Mouse (Mus musculus): ENCODE data around the gene Tab1.
"Not testable (repeated sequence)": the region's sequence is repeated elsewhere in the genome, so short reads cannot be mapped to it uniquely, and the experiment has no call there.

Tab1 gene

GRCm38 (mm10) chr15:80105490-80106410 is 27.2 kb upstream of the Tab1 start:
- DNase-seq, result peak; percentile 64

- no peak for DNase-seq
These were observed 25.8 kb upstream of the Tab1 start for GRCm38 (mm10) chr15:80107143-80107542.

GRCm38 (mm10) chr15:80107575-80107974 is 25.4 kb upstream of the Tab1 start:
- DNase-seq, result no peak

- DNase-seq, result no peak
These were observed 21.5 kb upstream of the Tab1 start for GRCm38 (mm10) chr15:80111436-80111835.

GRCm38 (mm10) chr15:80112499-80112898 is 20.4 kb upstream of the Tab1 start:
- no peak for DNase-seq

GRCm38 (mm10) chr15:80114414-80114813 is 18.5 kb upstream of the Tab1 start:
- no peak for DNase-seq

- no peak for DNase-seq
These were observed 17.7 kb upstream of the Tab1 start for GRCm38 (mm10) chr15:80115256-80115655.

GRCm38 (mm10) chr15:80115866-80116794 is 16.8 kb upstream of the Tab1 start:
- DNase-seq, result no peak

GRCm38 (mm10) chr15:80117154-80117553 is 15.8 kb upstream of the Tab1 start:
- no peak for DNase-seq

- no peak for DNase-seq
These were observed 13.9 kb upstream of the Tab1 start for GRCm38 (mm10) chr15:80119076-80119475.

GRCm38 (mm10) chr15:80121721-80122325 is 11.1 kb upstream of the Tab1 start:
- DNase-seq, result no peak

- not testable (repeated sequence) for DNase-seq
These were observed 10.5 kb upstream of the Tab1 start for GRCm38 (mm10) chr15:80122431-80122830.

GRCm38 (mm10) chr15:80124651-80125050 is 8.3 kb upstream of the Tab1 start:
- no peak for DNase-seq

- no peak for DNase-seq
These were observed 5.7 kb upstream of the Tab1 start for GRCm38 (mm10) chr15:80127191-80127590.

GRCm38 (mm10) chr15:80129982-80130381 is 2.9 kb upstream of the Tab1 start:
- DNase-seq, result no peak

- no peak for DNase-seq
These were observed 2.2 kb upstream of the Tab1 start for GRCm38 (mm10) chr15:80130689-80131088.

- DNase-seq, result no peak
These were observed 1.5 kb upstream of the Tab1 start for GRCm38 (mm10) chr15:80131421-80131820.

GRCm38 (mm10) chr15:80132452-80132851 is 475 bp upstream of the Tab1 start:
- no peak for DNase-seq

GRCm38 (mm10) chr15:80133682-80134449 is 939 bp downstream of the Tab1 start:
- peak; percentile 65 for DNase-seq

GRCm38 (mm10) chr15:80134450-80134847 is 1.5 kb downstream of the Tab1 start:
- no peak for DNase-seq

- DNase-seq, result no peak
These were observed 2.6 kb downstream of the Tab1 start for GRCm38 (mm10) chr15:80135499-80135898.

GRCm38 (mm10) chr15:80136645-80137044 is 3.7 kb downstream of the Tab1 start:
- DNase-seq, result no peak
